Mouse (Mus musculus): ENCODE results near the gene Kpna7.

DNA sequence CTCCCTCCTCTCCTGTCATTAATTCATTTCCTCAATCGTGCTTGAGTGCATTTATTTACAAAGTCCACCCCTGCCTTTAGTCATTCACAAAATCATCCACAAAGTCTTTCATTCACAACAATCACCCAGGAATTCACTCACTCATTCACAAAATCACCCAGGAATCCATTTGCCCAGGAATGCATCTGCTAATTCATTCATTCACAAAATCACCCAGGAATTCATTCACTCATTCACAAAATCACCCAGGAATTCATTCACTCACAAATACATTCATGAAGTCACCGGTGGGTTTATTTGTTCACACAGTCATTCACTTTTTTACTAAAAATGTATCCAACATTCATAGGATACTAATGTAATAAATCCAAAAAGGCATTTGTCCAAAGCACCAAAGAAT, 93.8 kb downstream of the Kpna7 start:
- TF ChIP-seq POLR2A (IDR thresholded peaks at IDR 0.05; ENCODE audit: borderline replicate concordance, insufficient read depth, low read length) (no peak), CTCF (IDR thresholded peaks at IDR 0.05; ENCODE audit: borderline replicate concordance, insufficient read depth, low read depth, low read length) (no peak)
